Mouse (Mus musculus): ENCODE results near the gene Nfib. TPM values are rescaled to one million over a fixed set of nuclear protein-coding genes. Genes with fewer than 3 reads are reported as not detected.

The Nfib gene
- 49.7 and 58.4 TPM in 2 replicates for polyA plus RNA-seq (2014; fragmentation: Nextera tagmentation; extraction: Ambion mirVana)

- H3K27ac ChIP-seq (ENCODE audit: low read depth, low read length), result peak within 1 kb of the TSS; percentile 58
- DNase-seq (ENCODE audit: low spot score) (peak; percentile 81), ATAC-seq (replicated peaks; ENCODE audit: low FRiP score) (peak; percentile 90)
- H3K36me3 ChIP-seq (ENCODE audit: control insufficient read depth, insufficient read depth, low read length), result no peaks in the 10 kb centered on the region
- no peaks in the 10 kb centered on the region for H3K9me3 ChIP-seq (ENCODE audit: control insufficient read depth, low read length)
- H3K4me3 ChIP-seq (ENCODE audit: low read depth, low read length), result no peak within 1 kb of the TSS
- H3K4me2 ChIP-seq (ENCODE audit: low read depth, low read length, severe bottlenecking), result peak within 1 kb of the TSS; percentile 41; the same call in 1 of the 2 replicates
- H3K27me3 ChIP-seq (ENCODE audit: control insufficient read depth, insufficient read depth, low read length), result no peaks in the 10 kb centered on the region; the same call in 1 of the 2 replicates
- peak within 1 kb of the TSS; percentile 14; the same call in 1 of the 2 replicates for H3K9ac ChIP-seq (ENCODE audit: low read length)
- WGBS, result 30% methylated on average over 23 of the region's 23 CpGs
- peaks cover 18% of the 10 kb centered on the region for H3K4me1 ChIP-seq (replicated peaks; ENCODE audit: control insufficient read depth, insufficient read depth, low read length)
Observed at GRCm38 (mm10) chr4:82704841-82705794, at the start of gene Nfib. Gene Nfib, minus strand, starts transcription at chr4:82705750.

GRCm38 (mm10) chr4:82735764-82736163 lies 30.2 kb upstream of the Nfib start:
- Histone ChIP-seq H3K4me3 (ENCODE audit: low read depth, low read length) (no peak overlapping the region), H3K4me1 (replicated peaks; ENCODE audit: control insufficient read depth, insufficient read depth, low read length) (no peaks in the 10 kb centered on the region; the same call in 1 of the 2 replicates), H3K36me3 (ENCODE audit: control insufficient read depth, insufficient read depth, low read length) (no peaks in the 10 kb centered on the region), H3K9me3 (ENCODE audit: control insufficient read depth, low read length) (no peaks in the 10 kb centered on the region), H3K27me3 (ENCODE audit: control insufficient read depth, insufficient read depth, low read length) (no peaks in the 10 kb centered on the region), H3K4me2 (ENCODE audit: low read depth, low read length, severe bottlenecking) (no peak overlapping the region), H3K27ac (ENCODE audit: low read depth, low read length) (no peak overlapping the region), H3K9ac (ENCODE audit: low read length) (no peak overlapping the region)
- no peak for ATAC-seq (replicated peaks; ENCODE audit: low FRiP score)
- no peak for DNase-seq (ENCODE audit: low spot score)
- 82% methylated on average over 5 of the region's 5 CpGs for WGBS

GRCm38 (mm10) chr4:82734765-82735481 lies 29.4 kb upstream of the Nfib start:
- WGBS, result 91% methylated on average over 22 of the region's 22 CpGs
- no peak overlapping the region for H3K27ac ChIP-seq (ENCODE audit: low read depth, low read length)

GRCm38 (mm10) chr4:82734348-82734747 lies 28.8 kb upstream of the Nfib start:
- Histone ChIP-seq H3K9ac (ENCODE audit: low read length) (no peak overlapping the region), H3K27me3 (ENCODE audit: control insufficient read depth, insufficient read depth, low read length) (no peaks in the 10 kb centered on the region), H3K4me1 (replicated peaks; ENCODE audit: control insufficient read depth, insufficient read depth, low read length) (no peaks in the 10 kb centered on the region; the same call in 1 of the 2 replicates), H3K4me3 (ENCODE audit: low read depth, low read length) (no peak overlapping the region), H3K36me3 (ENCODE audit: control insufficient read depth, insufficient read depth, low read length) (no peaks in the 10 kb centered on the region), H3K4me2 (ENCODE audit: low read depth, low read length, severe bottlenecking) (no peak overlapping the region), H3K9me3 (ENCODE audit: control insufficient read depth, low read length) (no peaks in the 10 kb centered on the region), H3K27ac (ENCODE audit: low read depth, low read length) (no peak overlapping the region)
- ATAC-seq (replicated peaks; ENCODE audit: low FRiP score) (no peak), DNase-seq (ENCODE audit: low spot score) (no peak)
- WGBS, result 42% methylated on average over 5 of the region's 5 CpGs

More at GRCm38 (mm10) chr4:82734765-82735481, 29.4 kb upstream of the Nfib start:
- Histone ChIP-seq H3K9ac (ENCODE audit: low read length) (no peak overlapping the region), H3K36me3 (ENCODE audit: control insufficient read depth, insufficient read depth, low read length) (no peaks in the 10 kb centered on the region), H3K4me2 (ENCODE audit: low read depth, low read length, severe bottlenecking) (no peak overlapping the region), H3K4me3 (ENCODE audit: low read depth, low read length) (no peak overlapping the region), H3K9me3 (ENCODE audit: control insufficient read depth, low read length) (no peaks in the 10 kb centered on the region), H3K4me1 (replicated peaks; ENCODE audit: control insufficient read depth, insufficient read depth, low read length) (no peaks in the 10 kb centered on the region; the same call in 1 of the 2 replicates), H3K27me3 (ENCODE audit: control insufficient read depth, insufficient read depth, low read length) (no peaks in the 10 kb centered on the region)
- no peak for DNase-seq (ENCODE audit: low spot score)
- ATAC-seq (replicated peaks; ENCODE audit: low FRiP score), result no peak

GRCm38 (mm10) chr4:82733636-82734035 lies 28.1 kb upstream of the Nfib start:
- no peak overlapping the region for H3K27ac ChIP-seq (ENCODE audit: low read depth, low read length)
- 88% methylated on average over 3 of the region's 3 CpGs for WGBS
- no peaks in the 10 kb centered on the region for H3K36me3 ChIP-seq (ENCODE audit: control insufficient read depth, insufficient read depth, low read length)
- H3K9me3 ChIP-seq (ENCODE audit: control insufficient read depth, low read length), result no peaks in the 10 kb centered on the region
- no peak for DNase-seq (ENCODE audit: low spot score)
- no peak overlapping the region for H3K4me3 ChIP-seq (ENCODE audit: low read depth, low read length)
- H3K27me3 ChIP-seq (ENCODE audit: control insufficient read depth, insufficient read depth, low read length), result no peaks in the 10 kb centered on the region
- H3K9ac ChIP-seq (ENCODE audit: low read length), result no peak overlapping the region
- no peaks in the 10 kb centered on the region; the same call in 1 of the 2 replicates for H3K4me1 ChIP-seq (replicated peaks; ENCODE audit: control insufficient read depth, insufficient read depth, low read length)
- no peak for ATAC-seq (replicated peaks; ENCODE audit: low FRiP score)
- H3K4me2 ChIP-seq (ENCODE audit: low read depth, low read length, severe bottlenecking), result no peak overlapping the region

GRCm38 (mm10) chr4:82730248-82730887 lies 24.8 kb upstream of the Nfib start:
- H3K4me3 ChIP-seq (ENCODE audit: low read depth, low read length), result no peak overlapping the region
- peak; percentile 53; the same call in 1 of the 2 replicates for ATAC-seq (replicated peaks; ENCODE audit: low FRiP score)
- WGBS, result 37% methylated on average over 5 of the region's 5 CpGs

GRCm38 (mm10) chr4:82724058-82724457 lies 18.5 kb upstream of the Nfib start:
- no peak for ATAC-seq (replicated peaks; ENCODE audit: low FRiP score)
- no peak overlapping the region for H3K4me2 ChIP-seq (ENCODE audit: low read depth, low read length, severe bottlenecking)
- no peaks in the 10 kb centered on the region for H3K27me3 ChIP-seq (ENCODE audit: control insufficient read depth, insufficient read depth, low read length)
- no peak overlapping the region for H3K27ac ChIP-seq (ENCODE audit: low read depth, low read length)
- no peak for DNase-seq (ENCODE audit: low spot score)
- H3K4me3 ChIP-seq (ENCODE audit: low read depth, low read length), result no peak overlapping the region
- WGBS, result 62% methylated on average over 10 of the region's 10 CpGs
- no peaks in the 10 kb centered on the region; the same call in 1 of the 2 replicates for H3K9me3 ChIP-seq (ENCODE audit: control insufficient read depth, low read length)
- no peak overlapping the region for H3K9ac ChIP-seq (ENCODE audit: low read length)
- H3K4me1 ChIP-seq (replicated peaks; ENCODE audit: control insufficient read depth, insufficient read depth, low read length), result no peaks in the 10 kb centered on the region
- no peaks in the 10 kb centered on the region for H3K36me3 ChIP-seq (ENCODE audit: control insufficient read depth, insufficient read depth, low read length)

More at GRCm38 (mm10) chr4:82730248-82730887, 24.8 kb upstream of the Nfib start:
- Histone ChIP-seq H3K27me3 (ENCODE audit: control insufficient read depth, insufficient read depth, low read length) (no peaks in the 10 kb centered on the region), H3K36me3 (ENCODE audit: control insufficient read depth, insufficient read depth, low read length) (no peaks in the 10 kb centered on the region), H3K4me2 (ENCODE audit: low read depth, low read length, severe bottlenecking) (no peak overlapping the region), H3K4me1 (replicated peaks; ENCODE audit: control insufficient read depth, insufficient read depth, low read length) (no peaks in the 10 kb centered on the region; the same call in 1 of the 2 replicates), H3K9ac (ENCODE audit: low read length) (no peak overlapping the region), H3K27ac (ENCODE audit: low read depth, low read length) (peak overlapping the region; percentile 64), H3K9me3 (ENCODE audit: control insufficient read depth, low read length) (no peaks in the 10 kb centered on the region)
- no peak for DNase-seq (ENCODE audit: low spot score)

- 84% methylated on average over 8 of the region's 8 CpGs for WGBS
- H3K9me3 ChIP-seq (ENCODE audit: control insufficient read depth, low read length), result no peaks in the 10 kb centered on the region; the same call in 1 of the 2 replicates
- H3K36me3 ChIP-seq (ENCODE audit: control insufficient read depth, insufficient read depth, low read length), result no peaks in the 10 kb centered on the region
- H3K27ac ChIP-seq (ENCODE audit: low read depth, low read length), result no peak overlapping the region
- H3K4me3 ChIP-seq (ENCODE audit: low read depth, low read length), result no peak overlapping the region
- no peaks in the 10 kb centered on the region for H3K4me1 ChIP-seq (replicated peaks; ENCODE audit: control insufficient read depth, insufficient read depth, low read length)
- no peak overlapping the region for H3K9ac ChIP-seq (ENCODE audit: low read length)
- no peak overlapping the region for H3K4me2 ChIP-seq (ENCODE audit: low read depth, low read length, severe bottlenecking)
- no peaks in the 10 kb centered on the region for H3K27me3 ChIP-seq (ENCODE audit: control insufficient read depth, insufficient read depth, low read length)
- DNase-seq (ENCODE audit: low spot score) (no peak), ATAC-seq (replicated peaks; ENCODE audit: low FRiP score) (no peak)
Observed at GRCm38 (mm10) chr4:82723048-82723447, 17.5 kb upstream of the Nfib start.
